Comparison of ENCODE assay signal across 8 mouse cellular contexts in genomic region chr11:77785768-77786561, GRCm38 (mm10). TPM values are rescaled to one million over a fixed set of nuclear protein-coding genes. Genes with fewer than 3 reads are reported as not detected.
A peak's percentile ranks its signal among the peaks of the same experiment; 100 is the strongest.
DNase-seq lines count a peak whose midpoint lies in the region; ATAC-seq and TF ChIP-seq lines count a peak whose summit lies in the region.
"Had no signal": no experiment of that assay in that cellular context is flagged by ENCODE, and none has a peak within 500 bp of the region (broad histone marks: within the 10 kb centered on the region; RNA-seq: fewer than 3 reads in every experiment).

No protein-coding gene starts in this region.

- H3K9ac ChIP-seq in hindbrain, embryonic 16.5 days (ENCODE audit: low read depth, low read length), result peak overlapping the region; percentile 13; the same call in 1 of the 2 replicates
- peak overlapping the region; percentile 77 for H3K9ac ChIP-seq in liver, embryonic 13.5 days

- peaks cover 4% of the 10 kb centered on the region for H3K36me3 ChIP-seq in E14TG2a.4 (ENCODE audit: insufficient read depth, low read length)
- no peaks in the 10 kb centered on the region for H3K36me3 ChIP-seq in hindbrain, embryonic 16.5 days (ENCODE audit: control insufficient read depth, insufficient read depth, low read length)
- H3K36me3 ChIP-seq in liver, embryonic 13.5 days, result peaks cover 12% of the 10 kb centered on the region

- no peaks in the 10 kb centered on the region for H3K27me3 ChIP-seq in E14TG2a.4 (ENCODE audit: insufficient read depth, low read length)
- H3K27me3 ChIP-seq in hindbrain, embryonic 16.5 days (replicated peaks; ENCODE audit: control insufficient read depth, insufficient read depth, low read length), result no peaks in the 10 kb centered on the region
- H3K27me3 ChIP-seq in liver, embryonic 13.5 days, result no peaks in the 10 kb centered on the region

- H3K4me1 ChIP-seq in E14TG2a.4 (replicated peaks; ENCODE audit: low read depth, low read length), result peaks cover 87% of the 10 kb centered on the region
- peaks cover 36% of the 10 kb centered on the region for H3K4me1 ChIP-seq in embryonic fibroblast, embryonic 13.5 days (ENCODE audit: control insufficient read depth, insufficient read depth, low read length)
- peaks cover 39% of the 10 kb centered on the region for H3K4me1 ChIP-seq in hindbrain, embryonic 16.5 days (ENCODE audit: control insufficient read depth, insufficient read depth, low read depth, low read length)
- peaks cover 97% of the 10 kb centered on the region for H3K4me1 ChIP-seq in liver, embryonic 13.5 days (replicated peaks)

- H3K27ac ChIP-seq in embryonic fibroblast, embryonic 13.5 days (ENCODE audit: insufficient read depth, low read length), result peak overlapping the region; percentile 56
- peak overlapping the region; percentile 40 for H3K27ac ChIP-seq in hindbrain, embryonic 16.5 days (ENCODE audit: low read depth, low read length)
- H3K27ac ChIP-seq in liver, embryonic 13.5 days, result peak overlapping the region; percentile 97

- no peaks in the 10 kb centered on the region for H3K9me3 ChIP-seq in E14TG2a.4 (ENCODE audit: low read length)
- H3K9me3 ChIP-seq in hindbrain, embryonic 16.5 days (ENCODE audit: control insufficient read depth, low read length), result no peaks in the 10 kb centered on the region
- no peaks in the 10 kb centered on the region for H3K9me3 ChIP-seq in liver, embryonic 13.5 days (replicated peaks)

- peak overlapping the region; percentile 58 for H3K4me3 ChIP-seq in E14TG2a.4 (replicated peaks; ENCODE audit: low read length)
- no peak overlapping the region for H3K4me3 ChIP-seq in embryonic fibroblast, embryonic 13.5 days (ENCODE audit: insufficient read depth, low read length)
- H3K4me3 ChIP-seq in hindbrain, embryonic 16.5 days (ENCODE audit: low read length), result no peak overlapping the region
- peak overlapping the region; percentile 54 for H3K4me3 ChIP-seq in liver, embryonic 13.5 days (replicated peaks)

- H3K4me2 ChIP-seq in hindbrain, embryonic 16.5 days (ENCODE audit: low read length), result no peak overlapping the region
- H3K4me2 ChIP-seq in liver, embryonic 13.5 days, result peak overlapping the region; percentile 89

- peak; percentile 92 for DNase-seq in Muller cell, postnatal 12 days (ENCODE audit: inconsistent ontology term)
- DNase-seq in liver, embryonic 13.5 days, result no peak

- no peak for TF ChIP-seq CTCF in E14TG2a.4 (conservative IDR thresholded peaks at IDR 0.05; ENCODE audit: low read length)
- no peak for TF ChIP-seq CTCF in embryonic fibroblast, embryonic 13.5 days (IDR thresholded peaks at IDR 0.05; ENCODE audit: borderline replicate concordance, insufficient read depth, low read length)

- WGBS in hindbrain, embryonic 16.5 days, result 47% methylated on average over 7 of the region's 7 CpGs
- WGBS in liver, embryonic 13.5 days (ENCODE audit: insufficient replicate concordance), result 21% methylated on average over 7 of the region's 7 CpGs

- ATAC-seq in hindbrain, embryonic 16.5 days, result peak; percentile 54
- ATAC-seq in liver, embryonic 13.5 days (ENCODE audit: low read depth), result no peak
- ATAC-seq in neutrophil, adult 5-6 weeks (ENCODE audit: extremely low read depth, insufficient number of reproducible peaks, low FRiP score, poor library complexity, severe bottlenecking), result peak; percentile 28
- no peak for ATAC-seq in activated CD4-positive, CD25-positive, alpha-beta regulatory T cell, adult 4 months

- TF ChIP-seq POLR2A in embryonic fibroblast, embryonic 13.5 days (IDR thresholded peaks at IDR 0.05; ENCODE audit: low read depth, low read length), result no peak

RNA-seq across cellular contexts. Expression of gene Gm10277, which starts 1.6 kb away (rescaled TPM):
- not detected in 2 replicates for polyA plus RNA-seq in embryonic fibroblast, embryonic 13.5 days (2011; ENCODE audit: insufficient read length, low read depth, missing spikeins)
- polyA plus RNA-seq in hindbrain, embryonic 16.5 days (2015; fragmentation: Nextera tagmentation; extraction: Ambion mirVana), result 1.6 and 1.7 TPM in 2 replicates
- 0.57 and 0.78 TPM in 2 replicates for polyA plus RNA-seq in liver, embryonic 13.5 days (2015; fragmentation: Nextera tagmentation; extraction: Ambion mirVana)
- not detected in 2 replicates for total RNA-seq in neutrophil, adult 5-6 weeks (2017)
- polyA plus RNA-seq in activated CD4-positive, CD25-positive, alpha-beta regulatory T cell, adult 4 months (2017; shearing (Covaris generic)), result under 1 TPM; 0.20 to 0.57 TPM
- total RNA-seq: left cerebral cortex, adult 8-10 months had no signal

RNA-seq across cellular contexts. Expression of gene Myo18a, which starts 22.9 kb away (rescaled TPM):
- 16.2 and 20.1 TPM in 2 replicates for polyA plus RNA-seq in embryonic fibroblast, embryonic 13.5 days (2011; ENCODE audit: insufficient read length, low read depth, missing spikeins)
- polyA plus RNA-seq in hindbrain, embryonic 16.5 days (2015; fragmentation: Nextera tagmentation; extraction: Ambion mirVana), result 35.1 and 44.0 TPM in 2 replicates
- 17.3 and 21.8 TPM in 2 replicates for polyA plus RNA-seq in liver, embryonic 13.5 days (2015; fragmentation: Nextera tagmentation; extraction: Ambion mirVana)
- total RNA-seq in neutrophil, adult 5-6 weeks (2017), result 104 and 109 TPM in 2 replicates
- polyA plus RNA-seq in activated CD4-positive, CD25-positive, alpha-beta regulatory T cell, adult 4 months (2017; shearing (Covaris generic)), result 10 to 100 TPM; 22.1 to 29.7 TPM

Comparison
In these comparisons a context has a peak if more than half of its experiments do, and no peak if none do; other contexts are left out.
1. H3K4me3 ChIP-seq: peak in E14TG2a.4 (single experiment) and liver, embryonic 13.5 days (single experiment); none in embryonic fibroblast, embryonic 13.5 days (single experiment) and hindbrain, embryonic 16.5 days (single experiment).
2. H3K27ac ChIP-seq: peak in every context shown above with its lines; median percentile 97 in liver, embryonic 13.5 days; 56 in embryonic fibroblast, embryonic 13.5 days; 40 in hindbrain, embryonic 16.5 days.
3. ATAC-seq: peak in hindbrain, embryonic 16.5 days (single experiment) and neutrophil, adult 5-6 weeks (single experiment); none in liver, embryonic 13.5 days (single experiment) and activated CD4-positive, CD25-positive, alpha-beta regulatory T cell, adult 4 months (single experiment).